Mouse (Mus musculus): ENCODE measurements around the gene Ifi211. TPM values are rescaled to one million over a fixed set of nuclear protein-coding genes. Genes with fewer than 3 reads are reported as not detected.

The Ifi211 gene
- 4.5 TPM for polyA plus RNA-seq (2014; fragmentation: Illumina TruSeq; extraction: RNeasy Lipid Tissue Mini Kit (QIAGEN cat#74804); ENCODE audit: low read depth, low replicate concordance)

DNA sequence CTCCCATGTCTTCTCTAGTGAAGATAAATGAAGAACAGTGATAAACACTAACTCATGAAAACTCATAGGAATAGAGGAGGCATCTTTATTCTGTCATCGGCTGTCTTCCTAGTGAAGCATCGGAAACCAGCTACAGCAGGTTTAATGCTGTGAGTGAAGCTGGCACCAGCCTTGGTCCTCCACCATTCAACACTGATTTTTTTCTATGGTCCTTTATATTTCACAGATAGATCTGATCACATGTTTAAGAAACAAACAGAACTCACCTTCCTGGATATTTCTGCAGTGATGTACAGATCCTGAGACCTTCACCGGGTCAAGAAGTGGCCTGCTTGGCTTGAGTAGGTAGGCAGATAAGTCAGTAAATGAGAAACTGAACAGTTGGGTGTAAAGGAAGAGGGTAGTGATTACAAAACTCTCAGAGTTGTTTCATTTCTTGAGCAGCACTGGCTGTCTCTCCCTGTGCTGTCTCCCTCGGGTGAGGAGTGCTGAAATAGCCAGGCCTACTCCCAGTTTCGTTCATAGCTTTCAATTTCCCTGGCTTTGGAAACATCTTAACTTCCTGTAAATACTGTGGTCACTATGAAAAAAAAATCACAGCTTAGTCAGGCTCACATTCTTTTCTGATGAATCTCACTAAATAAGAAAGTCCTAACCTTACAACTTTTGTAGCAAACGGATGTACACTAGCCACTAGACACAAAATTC lies at the start of gene Ifi211:
TSS of gene Ifi211 (minus strand) at position 499 of the 708 bp plus-strand sequence.

DNA sequence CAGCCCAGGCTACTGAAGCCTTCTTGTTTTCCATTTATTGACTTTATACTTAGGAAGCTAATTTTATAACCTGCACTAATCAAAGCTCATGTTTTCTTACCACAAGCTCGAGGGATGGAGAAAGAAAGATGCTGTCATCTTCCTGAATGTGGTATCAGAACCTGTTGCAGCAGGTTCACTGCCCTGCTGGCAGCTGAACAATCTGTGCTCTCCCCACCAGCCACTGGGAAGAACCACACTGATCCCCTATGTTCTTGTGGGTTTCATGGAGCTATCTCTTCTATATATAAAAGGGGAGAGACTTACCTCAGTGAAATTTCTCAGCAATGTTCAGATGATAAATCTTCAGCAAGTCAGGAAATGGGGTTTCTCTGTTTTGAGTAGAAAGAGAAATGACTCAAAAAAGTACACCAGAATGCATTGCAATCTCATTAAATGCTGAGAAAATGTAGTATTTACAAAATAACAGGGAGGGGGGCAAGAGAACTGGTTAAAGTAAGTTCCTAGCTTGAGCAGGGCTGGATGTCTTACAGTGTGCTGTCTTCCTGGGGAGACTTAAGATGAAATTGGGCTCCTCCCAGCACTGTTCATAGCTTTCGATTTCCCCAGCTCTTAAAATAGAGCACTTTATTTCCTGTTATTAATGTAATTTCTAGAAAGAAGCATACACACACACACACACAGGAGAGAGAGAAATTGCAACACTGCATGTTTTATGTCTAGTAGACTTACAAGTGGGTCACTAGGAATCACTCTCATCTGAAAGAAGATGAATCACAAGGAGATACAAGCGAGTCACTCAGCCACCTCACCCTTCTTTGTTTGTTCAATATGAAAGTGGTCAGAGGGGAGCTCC lies 29.3 kb upstream of the Ifi211 start, which contains the start of the genes Mndal and Ifi203:
TSS of gene Mndal (minus strand) at position 568 of the 856 bp plus-strand sequence.
TSS of gene Ifi203 (minus strand) at position 749 of the 856 bp plus-strand sequence.

Other genes with a start within 250 kb of the Ifi211 start
- 2.1 TPM for gene Ifi208, start 239.4 kb downstream of the Ifi211 start, polyA plus RNA-seq (2014; fragmentation: Illumina TruSeq; extraction: RNeasy Lipid Tissue Mini Kit (QIAGEN cat#74804); ENCODE audit: low read depth, low replicate concordance)
- gene Ifi207, start 171.3 kb downstream of the Ifi211 start, polyA plus RNA-seq (2014; fragmentation: Illumina TruSeq; extraction: RNeasy Lipid Tissue Mini Kit (QIAGEN cat#74804); ENCODE audit: low read depth, low replicate concordance), result 6.6 TPM
- gene Ifi204, start 146.1 kb downstream of the Ifi211 start, polyA plus RNA-seq (2014; fragmentation: Illumina TruSeq; extraction: RNeasy Lipid Tissue Mini Kit (QIAGEN cat#74804); ENCODE audit: low read depth, low replicate concordance), result 4.3 TPM
- 38.8 TPM for gene Mndal, start 29.4 kb upstream of the Ifi211 start, polyA plus RNA-seq (2014; fragmentation: Illumina TruSeq; extraction: RNeasy Lipid Tissue Mini Kit (QIAGEN cat#74804); ENCODE audit: low read depth, low replicate concordance)
- 27.9 TPM for gene Ifi203, start 29.6 kb upstream of the Ifi211 start, polyA plus RNA-seq (2014; fragmentation: Illumina TruSeq; extraction: RNeasy Lipid Tissue Mini Kit (QIAGEN cat#74804); ENCODE audit: low read depth, low replicate concordance)
- gene Ifi202b, start 69.7 kb upstream of the Ifi211 start, polyA plus RNA-seq (2014; fragmentation: Illumina TruSeq; extraction: RNeasy Lipid Tissue Mini Kit (QIAGEN cat#74804); ENCODE audit: low read depth, low replicate concordance), result not detected
- gene Ifi205, start 118.8 kb upstream of the Ifi211 start, polyA plus RNA-seq (2014; fragmentation: Illumina TruSeq; extraction: RNeasy Lipid Tissue Mini Kit (QIAGEN cat#74804); ENCODE audit: low read depth, low replicate concordance), result 8.1 TPM
- gene Olfr433, start 127.7 kb upstream of the Ifi211 start, polyA plus RNA-seq (2014; fragmentation: Illumina TruSeq; extraction: RNeasy Lipid Tissue Mini Kit (QIAGEN cat#74804); ENCODE audit: low read depth, low replicate concordance), result not detected
- gene Olfr432, start 136.2 kb upstream of the Ifi211 start, polyA plus RNA-seq (2014; fragmentation: Illumina TruSeq; extraction: RNeasy Lipid Tissue Mini Kit (QIAGEN cat#74804); ENCODE audit: low read depth, low replicate concordance), result not detected
- gene Olfr430, start 153.6 kb upstream of the Ifi211 start, polyA plus RNA-seq (2014; fragmentation: Illumina TruSeq; extraction: RNeasy Lipid Tissue Mini Kit (QIAGEN cat#74804); ENCODE audit: low read depth, low replicate concordance), result not detected
- not detected for gene Olfr429, start 171.3 kb upstream of the Ifi211 start, polyA plus RNA-seq (2014; fragmentation: Illumina TruSeq; extraction: RNeasy Lipid Tissue Mini Kit (QIAGEN cat#74804); ENCODE audit: low read depth, low replicate concordance)
- gene Olfr427, start 183.8 kb upstream of the Ifi211 start, polyA plus RNA-seq (2014; fragmentation: Illumina TruSeq; extraction: RNeasy Lipid Tissue Mini Kit (QIAGEN cat#74804); ENCODE audit: low read depth, low replicate concordance), result not detected
- gene Olfr231, start 208.1 kb upstream of the Ifi211 start, polyA plus RNA-seq (2014; fragmentation: Illumina TruSeq; extraction: RNeasy Lipid Tissue Mini Kit (QIAGEN cat#74804); ENCODE audit: low read depth, low replicate concordance), result not detected
- not detected for gene Olfr424, start 218.5 kb upstream of the Ifi211 start, polyA plus RNA-seq (2014; fragmentation: Illumina TruSeq; extraction: RNeasy Lipid Tissue Mini Kit (QIAGEN cat#74804); ENCODE audit: low read depth, low replicate concordance)
- not detected for gene Olfr420, start 242.6 kb upstream of the Ifi211 start, polyA plus RNA-seq (2014; fragmentation: Illumina TruSeq; extraction: RNeasy Lipid Tissue Mini Kit (QIAGEN cat#74804); ENCODE audit: low read depth, low replicate concordance)